Mouse (Mus musculus) thymus, postnatal 0 days (tissue): ENCODE data around the gene E030030I06Rik. TPM values are rescaled to one million over a fixed set of nuclear protein-coding genes. Genes with fewer than 3 reads are reported as not detected.
"Not testable (repeated sequence)": the region's sequence is repeated elsewhere in the genome, so short reads cannot be mapped to it uniquely, and the experiment has no call there.

ENCODE experiments used
- DNase-seq: peaks from one replicate; pipeline ENCODE4 v3.0.0-alpha.2; 2015; ENCODE audit warnings: low spot score
- polyA plus RNA-seq: library from polyadenylated mRNA; unstranded; fragments of >200 nt; fragmentation: Nextera tagmentation; extraction: Ambion mirVana; gene quantifications from 2 replicates; pipeline ENCODE4 v1.2.1, GENCODE M21; 2015

Gene E030030I06Rik
- polyA plus RNA-seq, 1 experiment from 2014 or later = 13.8 TPM

GRCm38 (mm10) chr10:22153147-22153690 is 4.1 kb upstream of the E030030I06Rik start:
- DNase-seq = not testable (repeated sequence)

DNA sequence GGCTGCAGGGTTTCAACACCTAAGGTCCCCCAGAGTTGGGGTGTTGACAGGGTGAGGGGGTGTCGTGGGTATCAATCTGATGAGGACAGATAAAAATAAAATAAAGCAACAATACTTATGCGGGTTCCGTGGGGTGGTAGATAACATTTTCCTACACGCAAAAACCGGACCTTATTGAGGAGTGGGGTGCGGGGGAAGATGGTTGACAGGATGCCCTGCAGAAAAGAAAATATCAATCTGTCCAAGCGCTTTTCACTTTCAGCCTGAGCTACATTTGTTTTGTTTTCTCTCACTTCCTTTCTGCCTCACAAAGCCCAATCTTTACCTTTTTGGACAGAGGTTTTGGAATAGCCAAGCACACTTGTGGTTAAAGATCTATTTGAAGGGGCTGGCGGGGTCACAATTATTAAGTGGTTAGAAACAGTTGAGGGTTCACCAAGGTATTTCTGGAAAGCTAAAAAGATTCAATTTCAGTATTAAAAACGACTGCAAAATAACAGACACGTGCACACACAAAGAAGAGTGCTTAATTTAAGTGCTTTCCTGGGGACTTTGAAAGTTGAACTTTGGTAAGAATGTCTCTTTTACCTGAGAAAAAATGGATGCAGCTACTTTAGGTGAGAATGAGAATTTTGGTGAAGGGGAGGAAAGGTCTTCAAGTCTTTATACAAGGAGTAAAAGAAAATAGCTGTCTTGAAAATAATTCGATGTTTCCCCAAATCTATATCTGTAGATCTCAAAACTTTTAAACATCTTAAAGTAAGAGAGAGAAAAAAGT is 3.0 kb upstream of the E030030I06Rik start:
- DNase-seq = not testable (repeated sequence)

DNA sequence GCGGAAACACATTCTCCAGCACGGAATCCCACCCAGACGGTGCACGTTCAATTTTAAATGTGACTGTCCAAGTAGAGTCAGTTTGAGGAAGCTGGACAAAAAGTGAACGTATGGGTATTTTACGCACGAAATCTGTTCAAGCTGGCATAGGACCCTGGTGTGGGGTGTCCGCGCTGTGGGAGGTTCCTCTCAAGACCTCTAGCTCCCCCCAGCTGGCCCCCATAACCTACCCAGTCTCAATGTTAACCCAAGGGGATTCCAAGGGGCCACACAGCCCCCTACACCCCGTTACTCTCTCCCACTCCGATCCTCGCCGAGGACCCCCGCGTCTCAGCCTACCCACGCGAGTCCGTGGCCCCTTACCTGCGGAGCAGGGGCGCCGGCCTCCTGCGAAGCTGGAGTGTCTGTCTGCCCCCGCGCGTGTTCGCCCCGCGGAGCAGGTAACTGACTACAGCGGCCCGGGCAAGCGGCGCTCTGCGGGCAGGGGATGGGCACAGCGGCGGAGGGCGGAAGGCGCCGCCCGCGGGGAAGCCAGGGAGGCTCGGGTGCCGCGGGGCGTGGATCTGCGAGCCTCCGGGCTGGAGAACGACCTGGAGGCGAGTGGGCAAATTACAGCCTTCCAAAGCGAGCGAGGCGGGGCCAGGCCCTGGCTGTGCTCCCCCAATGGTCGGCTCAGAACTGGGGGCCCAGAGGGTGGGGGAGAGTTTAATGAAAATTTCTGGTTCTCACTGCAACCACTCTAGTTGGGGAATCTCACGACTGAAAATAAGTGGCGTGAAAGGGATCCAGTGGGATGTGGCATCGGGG is 2.2 kb upstream of the E030030I06Rik start:
- not testable (repeated sequence) for DNase-seq

- DNase-seq = peak; percentile 38
These were observed 1.5 kb upstream of the E030030I06Rik start for GRCm38 (mm10) chr10:22150593-22150992.

- no peak for DNase-seq
These were observed 808 bp upstream of the E030030I06Rik start for GRCm38 (mm10) chr10:22149691-22150465.

DNA sequence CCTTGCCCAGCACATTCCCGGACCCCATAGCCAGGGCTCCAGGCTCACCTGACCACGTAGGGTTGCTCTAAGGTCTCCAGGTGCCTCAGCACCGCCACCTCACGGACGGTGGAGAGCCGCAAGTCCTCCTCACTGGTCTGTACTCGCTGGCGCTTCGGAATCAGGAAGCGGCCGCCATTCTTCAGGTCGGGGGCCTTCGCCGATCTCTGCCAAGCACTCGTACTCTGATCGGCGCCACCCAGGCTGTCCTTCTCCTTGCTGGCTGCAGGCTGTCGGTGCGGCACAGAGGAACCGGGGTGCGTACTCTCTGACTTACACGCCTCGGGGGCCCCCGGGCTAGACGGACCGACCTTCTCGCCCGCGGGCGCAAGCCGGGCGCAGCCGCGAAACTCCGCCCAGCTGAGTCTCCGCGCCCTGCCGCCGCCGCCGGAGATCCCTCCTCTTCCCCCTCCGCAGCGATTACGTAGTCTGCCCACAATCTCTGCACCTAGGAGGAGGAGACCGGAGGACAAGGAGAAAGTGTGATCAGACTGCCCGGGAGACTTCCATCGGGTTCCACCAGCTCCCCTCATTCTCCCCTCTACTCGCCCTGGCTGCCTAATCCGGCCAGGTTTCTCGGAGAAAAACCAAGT is 513 bp downstream of the E030030I06Rik start:
- peak; percentile 69 for DNase-seq

DNA sequence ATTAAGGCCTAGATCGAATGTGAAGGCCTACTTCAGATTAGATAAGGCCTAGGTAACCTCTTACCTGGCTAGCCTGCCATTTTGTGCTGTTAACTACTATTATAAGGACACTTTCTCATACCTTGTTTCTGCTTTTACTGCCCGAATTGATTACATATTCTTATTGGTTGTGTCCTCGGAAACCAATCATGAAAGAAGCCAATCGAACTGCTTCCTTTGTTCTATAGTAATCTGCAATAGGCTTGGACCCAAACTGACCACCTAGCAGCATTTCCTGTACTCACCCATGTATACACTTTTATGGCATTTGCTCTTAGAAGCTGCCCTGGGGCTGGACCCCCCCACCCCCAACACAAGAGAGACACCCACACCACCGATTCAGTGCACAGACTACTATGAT is 6.1 kb downstream of the E030030I06Rik start:
- no peak for DNase-seq

GRCm38 (mm10) chr10:22142194-22142593 is 6.9 kb downstream of the E030030I06Rik start:
- DNase-seq = peak; percentile 72

GRCm38 (mm10) chr10:22140665-22141280 is 8.3 kb downstream of the E030030I06Rik start:
- DNase-seq = no peak

DNA sequence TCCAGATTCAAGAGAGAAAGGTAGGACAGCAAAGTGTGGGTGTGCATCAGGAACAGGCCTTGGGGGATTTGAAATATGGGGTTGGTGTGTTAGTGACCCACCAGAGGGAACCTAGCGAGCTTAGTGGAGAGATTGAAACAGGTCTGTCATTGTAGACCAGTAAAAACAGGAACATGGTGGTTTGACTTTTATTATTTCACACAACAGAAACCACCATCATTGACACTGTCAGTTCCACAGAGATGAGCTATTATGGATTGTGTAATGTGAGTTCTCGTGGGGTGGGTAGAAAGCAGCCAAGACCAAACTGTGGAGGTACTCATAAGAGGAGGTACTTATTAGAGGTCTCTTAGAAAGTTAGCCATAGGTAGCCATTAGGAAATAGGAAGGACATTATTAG is 74.5 kb downstream of the E030030I06Rik start:
- DNase-seq = no peak

DNA sequence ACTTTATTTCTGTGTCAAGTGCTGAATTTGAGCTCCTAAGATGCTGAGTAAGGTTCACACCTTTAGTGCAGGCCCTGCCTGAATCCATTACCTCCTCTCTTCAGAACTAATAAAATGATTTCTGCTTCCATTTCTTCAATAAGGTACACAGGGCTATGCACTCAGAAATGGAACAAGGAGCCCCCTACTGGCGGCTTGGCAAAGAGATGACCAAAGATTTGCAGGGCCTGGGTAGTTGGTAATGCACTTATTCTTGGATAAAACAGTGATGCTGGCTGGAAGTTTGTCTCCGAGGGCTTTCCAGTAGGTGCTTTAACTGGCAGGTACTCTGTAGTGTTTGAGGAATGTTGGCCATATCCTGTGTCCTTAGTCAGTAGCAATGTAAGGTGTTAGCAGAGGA is 76.3 kb downstream of the E030030I06Rik start:
- DNase-seq = no peak

GRCm38 (mm10) chr10:22070576-22070975 is 78.5 kb downstream of the E030030I06Rik start:
- DNase-seq = no peak

GRCm38 (mm10) chr10:22070168-22070567 is 78.9 kb downstream of the E030030I06Rik start:
- no peak for DNase-seq

GRCm38 (mm10) chr10:22067979-22068378 is 81.1 kb downstream of the E030030I06Rik start, which contains the start of gene 4930444G20Rik:
TSS of gene 4930444G20Rik (minus strand) at chr10:22068079.
- DNase-seq = not testable (repeated sequence)

Other genes starting within 250 kb of the E030030I06Rik start
- not detected in 2 replicates for gene 4930444G20Rik, start 81.2 kb downstream of the E030030I06Rik start, polyA plus RNA-seq
- 0.56 and 0.85 TPM in 2 replicates for gene Raet1e, start 9.3 kb upstream of the E030030I06Rik start, polyA plus RNA-seq
- gene H60b, start 9.3 kb upstream of the E030030I06Rik start, polyA plus RNA-seq = 0.40 and 0.62 TPM in 2 replicates
- 0.56 and 0.58 TPM in 2 replicates for gene Raet1d, start 211.3 kb upstream of the E030030I06Rik start, polyA plus RNA-seq